Mouse (Mus musculus) small intestine, adult 2 months (tissue): ENCODE data around the gene Nek8.

Source experiments
- CTCF ChIP-seq: fragments of 200-500 bp; IDR thresholded peaks from 2 replicates; pipeline ENCODE4 v1.5.1; 2012; ENCODE audit warnings: low read depth, mild to moderate bottlenecking, control low read depth, inconsistent platforms, low read length, moderate library complexity, mixed read lengths; ENCODE audit not compliant: insufficient replicate concordance, insufficient read length; ENCODE audit errors: extremely low read depth
- POLR2A ChIP-seq: fragments of 200-500 bp; IDR thresholded peaks from 2 replicates; pipeline ENCODE4 v1.6.1; 2012; ENCODE audit warnings: low read depth, mild to moderate bottlenecking, control low read depth, inconsistent platforms, low read length, moderate library complexity

- TF ChIP-seq POLR2A, result no peak
- no peak for TF ChIP-seq CTCF
Observed at GRCm38 (mm10) chr11:78190041-78190440, 13.6 kb upstream of the Nek8 start.
